Comparison of ENCODE assay signal across 27 mouse cellular contexts in genomic region chr10:120888531-120888930, GRCm38 (mm10). TPM values are rescaled to one million over a fixed set of nuclear protein-coding genes. Genes with fewer than 3 reads are reported as not detected.
A peak's percentile ranks its signal among the peaks of the same experiment; 100 is the strongest.
DNase-seq lines count a peak whose midpoint lies in the region; ATAC-seq and TF ChIP-seq lines count a peak whose summit lies in the region.
"Had no signal": no experiment of that assay in that cellular context is flagged by ENCODE, and none has a peak within 500 bp of the region (broad histone marks: within the 10 kb centered on the region; RNA-seq: fewer than 3 reads in every experiment).

No protein-coding gene starts in this region.

- intact Hi-C loops in heart, adult 2 months (cut with DNase I), result no loop called here

- H3K9me3 ChIP-seq in heart, embryonic 10.5 days, result no peaks in the 10 kb centered on the region
- peaks cover 3% of the 10 kb centered on the region; the same call in 1 of the 2 replicates for H3K9me3 ChIP-seq in limb, embryonic 10.5 days (replicated peaks)
- H3K9me3 ChIP-seq in lung, postnatal 0 days (ENCODE audit: low read length), result no peaks in the 10 kb centered on the region
- H3K9me3 ChIP-seq: embryonic facial prominence, embryonic 13.5 days; embryonic facial prominence, embryonic 15.5 days had no signal

- H3K9ac ChIP-seq in heart, adult 2 months (ENCODE audit: low read depth, low read length), result no peak overlapping the region
- H3K9ac ChIP-seq in lung, postnatal 0 days (replicated peaks; ENCODE audit: low read depth), result no peak overlapping the region
- H3K9ac ChIP-seq: embryonic facial prominence, embryonic 13.5 days; embryonic facial prominence, embryonic 15.5 days; forebrain, embryonic 12.5 days had no signal

- no peaks in the 10 kb centered on the region for H3K27me3 ChIP-seq in heart, embryonic 10.5 days (ENCODE audit: insufficient read depth, poor library complexity, severe bottlenecking)
- no peaks in the 10 kb centered on the region for H3K27me3 ChIP-seq in heart, adult 2 months (ENCODE audit: control insufficient read depth, insufficient read depth, low read length)
- no peaks in the 10 kb centered on the region for H3K27me3 ChIP-seq in limb, embryonic 10.5 days (ENCODE audit: low read depth, poor library complexity, severe bottlenecking)
- H3K27me3 ChIP-seq in lung, postnatal 0 days (replicated peaks; ENCODE audit: insufficient read depth, low read length), result no peaks in the 10 kb centered on the region
- H3K27me3 ChIP-seq: embryonic facial prominence, embryonic 13.5 days; embryonic facial prominence, embryonic 15.5 days; Patski had no signal

- no peak for TF ChIP-seq POLR2A in heart, adult 2 months (IDR thresholded peaks at IDR 0.05; ENCODE audit: insufficient read depth, low read depth, low read length)

- peaks cover 13% of the 10 kb centered on the region for H3K4me1 ChIP-seq in heart, embryonic 10.5 days
- H3K4me1 ChIP-seq in heart, adult 2 months (ENCODE audit: control insufficient read depth, insufficient read depth, low read length), result peaks cover 7% of the 10 kb centered on the region
- H3K4me1 ChIP-seq in limb, embryonic 10.5 days, result peaks cover 6% of the 10 kb centered on the region
- peaks cover 1% of the 10 kb centered on the region; the same call in 1 of the 2 replicates for H3K4me1 ChIP-seq in lung, postnatal 0 days (ENCODE audit: insufficient read depth, low read depth, low read length)

- TF ChIP-seq CTCF in heart, adult 2 months (IDR thresholded peaks at IDR 0.05), result no peak
- TF ChIP-seq CTCF in lung, postnatal 0 days (IDR thresholded peaks at IDR 0.05), result no peak

- H3K79me2 ChIP-seq in heart, adult 2 months (replicated peaks; ENCODE audit: control insufficient read depth, insufficient read depth, low read length), result peaks cover 6% of the 10 kb centered on the region

- H3K27ac ChIP-seq in heart, embryonic 10.5 days, result no peak overlapping the region
- no peak overlapping the region for H3K27ac ChIP-seq in heart, adult 2 months
- no peak overlapping the region for H3K27ac ChIP-seq in limb, embryonic 10.5 days
- no peak overlapping the region for H3K27ac ChIP-seq in lung, postnatal 0 days (ENCODE audit: low read length)
- H3K27ac ChIP-seq: embryonic facial prominence, embryonic 13.5 days; embryonic facial prominence, embryonic 15.5 days; forebrain, embryonic 10.5 days; forebrain, embryonic 12.5 days had no signal

- peak; percentile 66 for DNase-seq in heart, embryonic 10.5 days (ENCODE audit: low spot score)
- no peak for DNase-seq in heart, adult 2 months
- peak; percentile 27 for DNase-seq in ES-CJ7 (ENCODE audit: low read depth, low spot score)
- peak; percentile 74 for DNase-seq in R1 (ENCODE audit: low read depth, low spot score)
- DNase-seq in limb, embryonic 10.5 days (ENCODE audit: low spot score), result peak; percentile 27
- DNase-seq in lung, postnatal 0 days (ENCODE audit: low spot score), result no peak
- DNase-seq in adrenal gland, postnatal 4 days (ENCODE audit: low spot score in 2 of 2), result no peak
- DNase-seq: adrenal gland, adult 8-10 months; adrenal gland, postnatal 14 days; adrenal gland, postnatal 36 days; cerebellum, adult 11 months; cerebellum, adult 18-20 months; cerebellum, adult 8-10 months; cerebellum, adult 9-11 months; cerebellum, postnatal 14 days; cerebellum, postnatal 36 days; embryo, embryonic 11 days had no signal

- no peak for TF ChIP-seq EP300 in heart, adult 2 months (IDR thresholded peaks at IDR 0.05; ENCODE audit: insufficient read depth, low read depth, low read length)
- no peak for TF ChIP-seq EP300 in lung, postnatal 0 days (IDR thresholded peaks at IDR 0.05)

- 87% methylated on average over 8 of the region's 8 CpGs for WGBS in heart, embryonic 10.5 days
- 94% methylated on average over 8 of the region's 8 CpGs for WGBS in heart, adult 2 months
- WGBS in limb, embryonic 10.5 days, result 90% methylated on average over 8 of the region's 8 CpGs
- WGBS in lung, postnatal 0 days, result 92% methylated on average over 8 of the region's 8 CpGs

- H3K4me2 ChIP-seq in lung, postnatal 0 days (replicated peaks; ENCODE audit: low read depth, low read length), result no peak overlapping the region
- H3K4me2 ChIP-seq: embryonic facial prominence, embryonic 13.5 days; embryonic facial prominence, embryonic 15.5 days; forebrain, embryonic 12.5 days had no signal

- ATAC-seq in lung, postnatal 0 days, result no peak
- ATAC-seq: activated CD4-positive, CD25-positive, alpha-beta regulatory T cell, adult 4 months; forebrain, embryonic 14.5 days; forebrain, embryonic 16.5 days; Patski had no signal

- H3K36me3 ChIP-seq in heart, embryonic 10.5 days, result peaks cover 41% of the 10 kb centered on the region
- H3K36me3 ChIP-seq in heart, adult 2 months (ENCODE audit: control insufficient read depth, insufficient read depth, low read length), result peaks cover 10% of the 10 kb centered on the region
- H3K36me3 ChIP-seq in limb, embryonic 10.5 days, result peaks cover 23% of the 10 kb centered on the region
- H3K36me3 ChIP-seq in lung, postnatal 0 days (ENCODE audit: insufficient read depth, low read length), result no peaks in the 10 kb centered on the region
- H3K36me3 ChIP-seq: forebrain, embryonic 12.5 days; G1E had no signal

- H3K4me3 ChIP-seq in heart, embryonic 10.5 days, result no peak overlapping the region
- H3K4me3 ChIP-seq in heart, adult 2 months, result no peak overlapping the region
- no peak overlapping the region for H3K4me3 ChIP-seq in limb, embryonic 10.5 days
- no peak overlapping the region for H3K4me3 ChIP-seq in lung, postnatal 0 days (ENCODE audit: low read depth, low read length)
- H3K4me3 ChIP-seq: embryonic facial prominence, embryonic 13.5 days; embryonic facial prominence, embryonic 15.5 days; erythroblast, embryonic 14.5 days; forebrain, embryonic 10.5 days; forebrain, embryonic 12.5 days had no signal

RNA-seq across cellular contexts. Expression of gene Msrb3, which starts 10.4 kb away (rescaled TPM):
- polyA plus RNA-seq in heart, embryonic 10.5 days (2016; fragmentation: Nextera tagmentation; extraction: Ambion mirVana), result 15.4 and 20.6 TPM in 2 replicates
- total RNA-seq in heart, adult 2 months (2021), result 10 to 100 TPM; 88.7 to 92.5 TPM
- polyA plus RNA-seq in heart, adult 2 months (2012; rRNA removed), result 53.5 and 86.5 TPM in 2 replicates
- 5.4 and 7.2 TPM in 2 replicates for polyA plus RNA-seq in limb, embryonic 10.5 days (2016; fragmentation: Nextera tagmentation; extraction: Ambion mirVana)
- 18.5 and 18.8 TPM in 2 replicates for polyA plus RNA-seq in lung, postnatal 0 days (2015; fragmentation: Nextera tagmentation; extraction: Ambion mirVana)
- 10 to 100 TPM; 50.9 to 55.5 TPM for total RNA-seq in adrenal gland, postnatal 4 days (2021)
- polyA plus RNA-seq: erythroblast, embryonic 14.5 days; G1E had no signal

Comparison
In these comparisons a context has a peak if more than half of its experiments do, and no peak if none do; other contexts are left out.
1. DNase-seq: peak in heart, embryonic 10.5 days (single experiment), ES-CJ7 (single experiment), R1 (single experiment) and limb, embryonic 10.5 days (single experiment); none in heart, adult 2 months (0 of 2), lung, postnatal 0 days (single experiment) and adrenal gland, postnatal 4 days (0 of 2).